Mouse (Mus musculus): ENCODE measurements around the gene Cyp2j13. TPM values are rescaled to one million over a fixed set of nuclear protein-coding genes. Genes with fewer than 3 reads are reported as not detected.
"Not testable (repeated sequence)": the region's sequence is repeated elsewhere in the genome, so short reads cannot be mapped to it uniquely, and the experiment has no call there.

The Cyp2j13 gene
- not detected in 2 replicates for polyA plus RNA-seq (2014; fragmentation: Nextera tagmentation; extraction: Ambion mirVana)

- H3K27me3 ChIP-seq (replicated peaks; ENCODE audit: control insufficient read depth, insufficient read depth, low read length), result no peaks in the 10 kb centered on the region
- no peak within 1 kb of the TSS for H3K27ac ChIP-seq (ENCODE audit: low read depth, low read length)
- no peaks in the 10 kb centered on the region for H3K36me3 ChIP-seq (ENCODE audit: control insufficient read depth, insufficient read depth, low read length)
- ATAC-seq (replicated peaks; ENCODE audit: low FRiP score) (no peak), DNase-seq (ENCODE audit: low spot score) (no peak)
- H3K9ac ChIP-seq (ENCODE audit: low read depth, low read length), result no peak within 1 kb of the TSS
- no peaks in the 10 kb centered on the region for H3K9me3 ChIP-seq (ENCODE audit: control insufficient read depth, low read length)
- peak within 1 kb of the TSS; percentile 34 for H3K4me2 ChIP-seq
- no peaks in the 10 kb centered on the region for H3K4me1 ChIP-seq (replicated peaks; ENCODE audit: control insufficient read depth, insufficient read depth, low read length)
- no peak within 1 kb of the TSS for H3K4me3 ChIP-seq (ENCODE audit: low read depth, low read length)
- WGBS, result 16% methylated on average over 19 of the region's 20 CpGs
These were observed at the start of gene Cyp2j13 for GRCm38 (mm10) chr4:96077261-96078125. Gene Cyp2j13 (minus strand): TSS chr4:96077546.

- DNase-seq (ENCODE audit: low spot score), result no peak
- WGBS, result 47% methylated on average over 2 of the region's 2 CpGs
These were observed 19.5 kb upstream of the Cyp2j13 start for GRCm38 (mm10) chr4:96096841-96097240.

GRCm38 (mm10) chr4:96091869-96092268 lies 14.5 kb upstream of the Cyp2j13 start:
- Histone ChIP-seq H3K9me3 (ENCODE audit: control insufficient read depth, low read length) (no peaks in the 10 kb centered on the region), H3K4me3 (ENCODE audit: low read depth, low read length) (no peak overlapping the region), H3K9ac (ENCODE audit: low read depth, low read length) (no peak overlapping the region), H3K27me3 (replicated peaks; ENCODE audit: control insufficient read depth, insufficient read depth, low read length) (no peaks in the 10 kb centered on the region), H3K4me2 (no peak overlapping the region), H3K4me1 (replicated peaks; ENCODE audit: control insufficient read depth, insufficient read depth, low read length) (no peaks in the 10 kb centered on the region), H3K36me3 (ENCODE audit: control insufficient read depth, insufficient read depth, low read length) (no peaks in the 10 kb centered on the region), H3K27ac (ENCODE audit: low read depth, low read length) (no peak overlapping the region)
- DNase-seq (ENCODE audit: low spot score), result no peak
- no peak for ATAC-seq (replicated peaks; ENCODE audit: low FRiP score)

More at GRCm38 (mm10) chr4:96096841-96097240, 19.5 kb upstream of the Cyp2j13 start:
- H3K4me2 ChIP-seq, result no peak overlapping the region
- H3K4me3 ChIP-seq (ENCODE audit: low read depth, low read length), result no peak overlapping the region
- no peak overlapping the region for H3K9ac ChIP-seq (ENCODE audit: low read depth, low read length)
- H3K4me1 ChIP-seq (replicated peaks; ENCODE audit: control insufficient read depth, insufficient read depth, low read length), result no peaks in the 10 kb centered on the region
- H3K9me3 ChIP-seq (ENCODE audit: control insufficient read depth, low read length), result no peaks in the 10 kb centered on the region
- ATAC-seq (replicated peaks; ENCODE audit: low FRiP score), result no peak
- no peaks in the 10 kb centered on the region for H3K27me3 ChIP-seq (replicated peaks; ENCODE audit: control insufficient read depth, insufficient read depth, low read length)
- no peak overlapping the region for H3K27ac ChIP-seq (ENCODE audit: low read depth, low read length)
- H3K36me3 ChIP-seq (ENCODE audit: control insufficient read depth, insufficient read depth, low read length), result no peaks in the 10 kb centered on the region

DNA sequence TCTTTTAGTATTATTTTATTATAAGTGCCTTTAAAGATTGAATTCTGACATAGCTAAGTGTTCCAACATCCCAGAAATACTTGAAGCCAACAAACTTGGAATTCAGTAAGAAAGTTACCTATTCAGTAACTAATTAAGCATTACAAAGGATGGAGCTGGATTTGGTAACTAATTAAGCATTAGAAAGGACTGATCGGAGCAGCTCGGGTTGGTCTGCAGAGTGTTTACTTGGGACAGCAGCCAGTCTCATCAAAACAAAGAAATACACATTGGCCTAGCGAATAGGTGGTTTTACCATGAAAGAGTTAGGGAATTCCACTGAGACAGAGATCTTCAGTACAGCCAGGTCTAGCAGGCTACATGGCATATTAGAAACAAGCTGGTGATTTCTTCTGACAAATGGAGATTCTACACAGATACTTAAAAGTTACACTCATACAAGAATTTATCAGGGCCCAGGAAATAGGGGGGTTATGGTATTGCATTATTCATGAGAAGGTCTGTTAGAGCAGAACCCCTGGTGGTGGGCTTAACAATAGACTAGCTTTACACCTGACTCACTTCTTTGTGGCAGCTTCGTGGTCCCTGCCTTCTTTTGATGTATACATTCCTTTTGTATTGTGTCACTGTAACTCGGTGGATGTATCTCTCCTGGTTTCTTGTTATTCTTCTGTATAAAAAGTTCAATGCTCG lies 12.2 kb upstream of the Cyp2j13 start:
- H3K9me3 ChIP-seq (ENCODE audit: control insufficient read depth, low read length); H3K27me3 ChIP-seq (replicated peaks; ENCODE audit: control insufficient read depth, insufficient read depth, low read length); H3K27ac ChIP-seq (ENCODE audit: low read depth, low read length); H3K4me2 ChIP-seq; H3K36me3 ChIP-seq (ENCODE audit: control insufficient read depth, insufficient read depth, low read length); DNase-seq (ENCODE audit: low spot score); H3K4me3 ChIP-seq (ENCODE audit: low read depth, low read length); ATAC-seq (replicated peaks; ENCODE audit: low FRiP score); H3K4me1 ChIP-seq (replicated peaks; ENCODE audit: control insufficient read depth, insufficient read depth, low read length); H3K9ac ChIP-seq (ENCODE audit: low read depth, low read length): not testable (repeated sequence)
- 63% methylated on average over 6 of the region's 6 CpGs for WGBS

GRCm38 (mm10) chr4:96078308-96078707 lies 962 bp upstream of the Cyp2j13 start:
- H3K9me3 ChIP-seq (ENCODE audit: control insufficient read depth, low read length), result no peaks in the 10 kb centered on the region
- H3K27ac ChIP-seq (ENCODE audit: low read depth, low read length), result no peak overlapping the region
- no peak overlapping the region for H3K4me3 ChIP-seq (ENCODE audit: low read depth, low read length)
- no peaks in the 10 kb centered on the region for H3K4me1 ChIP-seq (replicated peaks; ENCODE audit: control insufficient read depth, insufficient read depth, low read length)
- no peaks in the 10 kb centered on the region for H3K27me3 ChIP-seq (replicated peaks; ENCODE audit: control insufficient read depth, insufficient read depth, low read length)
- no peak overlapping the region for H3K9ac ChIP-seq (ENCODE audit: low read depth, low read length)
- ATAC-seq (replicated peaks; ENCODE audit: low FRiP score) (no peak), DNase-seq (ENCODE audit: low spot score) (no peak)
- H3K4me2 ChIP-seq, result no peak overlapping the region
- no peaks in the 10 kb centered on the region for H3K36me3 ChIP-seq (ENCODE audit: control insufficient read depth, insufficient read depth, low read length)

- ATAC-seq (replicated peaks; ENCODE audit: low FRiP score) (no peak), DNase-seq (ENCODE audit: low spot score) (no peak)
- no peak overlapping the region for H3K4me2 ChIP-seq
- no peak overlapping the region for H3K4me3 ChIP-seq (ENCODE audit: low read depth, low read length)
- H3K27me3 ChIP-seq (replicated peaks; ENCODE audit: control insufficient read depth, insufficient read depth, low read length), result no peaks in the 10 kb centered on the region
- H3K9me3 ChIP-seq (ENCODE audit: control insufficient read depth, low read length), result no peaks in the 10 kb centered on the region
- no peaks in the 10 kb centered on the region for H3K4me1 ChIP-seq (replicated peaks; ENCODE audit: control insufficient read depth, insufficient read depth, low read length)
- no peak overlapping the region for H3K9ac ChIP-seq (ENCODE audit: low read depth, low read length)
- H3K27ac ChIP-seq (ENCODE audit: low read depth, low read length), result no peak overlapping the region
- WGBS, result 72% methylated on average over 2 of the region's 2 CpGs
- H3K36me3 ChIP-seq (ENCODE audit: control insufficient read depth, insufficient read depth, low read length), result no peaks in the 10 kb centered on the region
These were observed 15.3 kb downstream of the Cyp2j13 start for GRCm38 (mm10) chr4:96062045-96062444.

- ATAC-seq (replicated peaks; ENCODE audit: low FRiP score) (no peak), DNase-seq (ENCODE audit: low spot score) (no peak)
- H3K27me3 ChIP-seq (replicated peaks; ENCODE audit: control insufficient read depth, insufficient read depth, low read length), result no peaks in the 10 kb centered on the region
- H3K36me3 ChIP-seq (ENCODE audit: control insufficient read depth, insufficient read depth, low read length), result no peaks in the 10 kb centered on the region
- H3K9ac ChIP-seq (ENCODE audit: low read depth, low read length), result no peak overlapping the region
- no peak overlapping the region for H3K4me3 ChIP-seq (ENCODE audit: low read depth, low read length)
- no peaks in the 10 kb centered on the region for H3K9me3 ChIP-seq (ENCODE audit: control insufficient read depth, low read length)
- H3K4me1 ChIP-seq (replicated peaks; ENCODE audit: control insufficient read depth, insufficient read depth, low read length), result no peaks in the 10 kb centered on the region
- H3K27ac ChIP-seq (ENCODE audit: low read depth, low read length), result no peak overlapping the region
- WGBS, result 74% methylated on average over 2 of the region's 2 CpGs
- no peak overlapping the region for H3K4me2 ChIP-seq
These were observed 17.2 kb downstream of the Cyp2j13 start for GRCm38 (mm10) chr4:96060106-96060505.

GRCm38 (mm10) chr4:96028412-96028811 lies 48.9 kb downstream of the Cyp2j13 start:
- Histone ChIP-seq H3K9ac (ENCODE audit: low read depth, low read length) (no peak overlapping the region), H3K4me2 (no peak overlapping the region), H3K36me3 (ENCODE audit: control insufficient read depth, insufficient read depth, low read length) (no peaks in the 10 kb centered on the region), H3K9me3 (ENCODE audit: control insufficient read depth, low read length) (no peaks in the 10 kb centered on the region), H3K27me3 (replicated peaks; ENCODE audit: control insufficient read depth, insufficient read depth, low read length) (no peaks in the 10 kb centered on the region), H3K4me3 (ENCODE audit: low read depth, low read length) (no peak overlapping the region), H3K27ac (ENCODE audit: low read depth, low read length) (no peak overlapping the region), H3K4me1 (replicated peaks; ENCODE audit: control insufficient read depth, insufficient read depth, low read length) (no peaks in the 10 kb centered on the region)
- ATAC-seq (replicated peaks; ENCODE audit: low FRiP score) (no peak), DNase-seq (ENCODE audit: low spot score) (no peak)
- WGBS, result 96% methylated on average over 1 of the region's 1 CpGs

DNA sequence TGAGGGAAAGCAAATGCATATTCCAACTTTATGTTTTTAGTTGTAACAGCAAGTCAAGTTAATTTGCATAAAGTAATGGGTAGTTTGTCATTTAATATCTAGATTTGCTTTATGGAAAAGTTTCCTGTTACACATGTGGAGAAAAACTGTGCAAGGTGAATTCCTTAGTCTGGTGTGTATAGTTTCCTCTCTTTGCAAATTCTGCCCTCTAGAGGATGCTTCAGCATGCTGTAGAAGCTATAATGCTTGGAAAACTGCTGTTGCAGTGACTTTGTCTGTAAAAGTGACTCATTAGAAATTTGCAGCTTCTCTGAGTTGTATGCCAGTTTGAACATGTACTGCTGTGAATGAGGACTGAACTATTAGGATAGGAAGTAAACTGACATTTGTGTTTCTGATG lies 54.5 kb downstream of the Cyp2j13 start:
- Histone ChIP-seq H3K4me1 (replicated peaks; ENCODE audit: control insufficient read depth, insufficient read depth, low read length) (no peaks in the 10 kb centered on the region), H3K27me3 (replicated peaks; ENCODE audit: control insufficient read depth, insufficient read depth, low read length) (no peaks in the 10 kb centered on the region), H3K4me3 (ENCODE audit: low read depth, low read length) (no peak overlapping the region), H3K9ac (ENCODE audit: low read depth, low read length) (no peak overlapping the region), H3K27ac (ENCODE audit: low read depth, low read length) (no peak overlapping the region), H3K9me3 (ENCODE audit: control insufficient read depth, low read length) (no peaks in the 10 kb centered on the region), H3K36me3 (ENCODE audit: control insufficient read depth, insufficient read depth, low read length) (no peaks in the 10 kb centered on the region), H3K4me2 (no peak overlapping the region)
- no peak for DNase-seq (ENCODE audit: low spot score)
- no peak for ATAC-seq (replicated peaks; ENCODE audit: low FRiP score)
